Mouse (Mus musculus) WW6 (cell line): ENCODE measurements around the gene Best2.

ENCODE experiments used
- DNase-seq: peaks from one replicate; pipeline ENCODE4 v3.0.0-alpha.2; 2013; ENCODE audit warnings: low read depth, low spot score

Gene Best2

DNA sequence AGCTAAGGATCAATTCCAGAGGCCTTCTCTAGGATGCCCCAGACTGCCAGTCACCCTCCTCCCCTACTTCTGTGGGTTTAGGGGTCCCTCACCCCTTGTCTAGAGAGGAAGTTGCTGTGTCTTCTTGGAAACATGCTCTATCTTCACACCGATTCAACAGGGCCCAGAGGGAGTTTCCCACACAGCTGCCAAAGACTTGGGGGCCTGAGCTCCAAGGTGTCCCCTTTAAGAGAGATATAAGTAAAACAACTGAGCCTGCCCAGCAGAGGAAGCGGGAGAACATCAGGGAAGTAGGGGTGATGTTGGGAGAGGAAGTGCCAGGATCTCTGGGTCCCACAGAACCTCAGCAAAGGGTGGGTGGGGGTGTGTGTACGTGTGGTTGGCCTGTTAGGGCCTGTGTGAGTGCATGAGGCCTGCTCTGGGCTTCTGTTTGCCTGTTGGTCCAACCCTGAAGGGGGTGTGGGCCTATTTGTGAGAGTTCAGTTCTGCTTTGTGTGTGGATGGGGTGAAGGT lies 31.8 kb downstream of the Best2 start:
- DNase-seq: no peak

DNA sequence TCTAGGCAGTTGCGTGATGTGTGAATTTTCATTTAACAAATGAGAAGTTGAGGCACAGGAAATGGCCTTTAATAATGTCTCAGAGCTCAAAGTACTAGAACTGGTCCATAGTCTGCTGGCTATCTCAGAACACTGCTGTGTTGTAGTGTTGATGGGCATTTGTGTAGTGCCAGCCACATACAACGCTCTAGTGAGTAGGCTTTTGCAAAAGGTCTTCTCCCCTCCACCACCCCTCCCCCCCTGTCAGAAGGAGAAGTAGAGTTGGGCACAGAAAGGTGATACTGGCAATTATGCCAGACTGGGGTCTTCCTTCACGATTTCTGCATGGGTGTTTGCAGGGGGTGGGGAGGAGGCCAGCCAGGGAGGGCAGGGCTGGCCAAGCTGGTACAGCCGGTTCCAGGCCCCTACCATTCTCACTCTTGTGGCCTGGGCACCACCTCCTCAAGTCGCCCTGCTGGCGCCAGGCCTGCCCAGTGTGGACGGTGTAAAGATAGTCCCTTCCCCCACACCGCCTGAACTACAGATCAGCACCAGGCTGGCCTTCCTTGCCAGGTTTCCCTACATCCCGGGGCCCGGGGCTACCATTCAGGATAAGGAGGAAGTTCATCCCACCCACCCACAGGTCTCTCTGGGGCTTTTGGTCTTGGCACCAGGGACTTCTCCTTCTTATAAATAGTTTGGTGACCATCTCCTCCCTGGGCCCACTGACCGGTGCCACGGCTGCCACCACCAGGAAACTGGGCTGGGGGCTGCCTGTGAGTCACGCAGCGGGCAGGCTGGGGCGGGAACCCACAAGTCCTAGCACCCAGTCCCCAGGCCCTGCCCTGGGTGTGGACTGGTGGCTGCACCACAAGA lies 32.5 kb downstream of the Best2 start:
- no peak for DNase-seq

DNA sequence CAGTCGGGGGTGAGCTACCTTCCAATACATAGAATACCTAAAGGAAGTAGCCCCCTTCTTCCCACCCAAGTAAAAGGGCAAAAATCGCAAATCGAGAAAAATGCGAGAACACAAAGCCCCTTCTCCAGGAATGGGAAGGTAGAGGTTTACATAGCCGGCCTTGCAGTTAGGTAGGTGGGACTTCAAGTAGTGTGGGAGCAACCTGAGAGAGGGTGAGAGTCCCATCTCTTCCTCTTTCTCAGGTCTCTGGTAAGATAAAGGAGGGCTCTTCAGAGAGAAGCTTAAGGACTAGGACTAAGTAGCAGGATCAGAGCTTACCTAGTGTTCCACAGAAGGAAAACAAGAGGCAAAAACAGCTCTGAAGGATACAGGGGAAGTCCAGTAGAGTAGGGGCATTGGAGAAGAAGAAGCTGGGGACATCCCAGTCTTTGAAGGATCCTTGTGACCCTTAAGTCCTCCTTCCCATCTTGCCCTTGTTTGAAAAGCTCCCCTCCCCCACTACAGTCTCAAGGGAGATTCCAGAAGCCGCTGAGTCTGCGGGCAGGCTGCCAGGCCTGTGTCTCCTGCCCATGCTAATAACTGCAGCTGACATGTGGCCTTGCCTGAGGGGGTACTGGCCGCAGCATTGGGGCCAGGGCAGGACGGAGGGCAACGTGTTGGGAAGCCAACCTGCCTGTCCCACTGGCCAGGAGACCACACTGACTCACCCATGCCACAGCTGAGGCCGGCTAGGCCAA lies 33.5 kb downstream of the Best2 start:
- DNase-seq: no peak

DNA sequence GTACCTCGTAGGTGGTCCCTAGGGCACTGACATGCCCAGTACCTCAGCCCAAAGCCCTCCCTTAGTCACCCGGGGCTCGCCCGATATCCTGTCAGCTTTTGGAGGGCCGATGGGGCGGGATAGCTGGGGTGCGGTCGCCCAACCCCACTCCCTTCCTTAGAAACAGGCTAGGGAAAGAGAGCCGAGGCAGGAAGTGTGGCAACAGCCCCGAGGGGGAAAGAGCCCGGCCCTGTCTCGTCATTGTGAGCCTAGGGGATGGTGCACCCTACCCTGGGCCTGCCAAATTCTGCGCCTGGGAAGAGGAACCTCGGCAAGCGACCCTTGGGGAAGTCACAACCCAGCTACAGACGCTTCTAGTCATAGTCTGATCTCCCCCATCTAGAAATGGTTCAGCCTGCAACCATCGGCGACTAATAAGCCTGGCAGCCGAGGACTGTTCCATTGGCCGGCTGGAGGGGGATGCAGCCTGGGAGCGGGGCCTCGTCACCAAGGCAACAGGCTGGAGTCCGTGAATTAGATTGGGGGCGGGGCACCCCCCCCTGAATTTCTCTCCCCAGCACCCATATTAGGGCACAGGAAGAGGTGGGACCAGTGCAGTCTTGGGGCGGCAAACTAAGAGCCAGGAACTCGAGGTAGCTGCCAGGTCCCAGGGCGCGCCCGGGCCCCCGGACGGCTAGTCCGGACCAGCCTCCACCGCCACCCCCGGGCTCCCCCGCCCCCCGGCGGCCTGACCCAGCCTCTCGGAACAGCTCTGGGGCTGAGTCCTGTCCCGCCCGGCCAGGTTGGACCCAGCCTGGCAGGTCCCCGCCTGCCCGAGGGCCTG lies 34.5 kb downstream of the Best2 start:
- no peak for DNase-seq

DNA sequence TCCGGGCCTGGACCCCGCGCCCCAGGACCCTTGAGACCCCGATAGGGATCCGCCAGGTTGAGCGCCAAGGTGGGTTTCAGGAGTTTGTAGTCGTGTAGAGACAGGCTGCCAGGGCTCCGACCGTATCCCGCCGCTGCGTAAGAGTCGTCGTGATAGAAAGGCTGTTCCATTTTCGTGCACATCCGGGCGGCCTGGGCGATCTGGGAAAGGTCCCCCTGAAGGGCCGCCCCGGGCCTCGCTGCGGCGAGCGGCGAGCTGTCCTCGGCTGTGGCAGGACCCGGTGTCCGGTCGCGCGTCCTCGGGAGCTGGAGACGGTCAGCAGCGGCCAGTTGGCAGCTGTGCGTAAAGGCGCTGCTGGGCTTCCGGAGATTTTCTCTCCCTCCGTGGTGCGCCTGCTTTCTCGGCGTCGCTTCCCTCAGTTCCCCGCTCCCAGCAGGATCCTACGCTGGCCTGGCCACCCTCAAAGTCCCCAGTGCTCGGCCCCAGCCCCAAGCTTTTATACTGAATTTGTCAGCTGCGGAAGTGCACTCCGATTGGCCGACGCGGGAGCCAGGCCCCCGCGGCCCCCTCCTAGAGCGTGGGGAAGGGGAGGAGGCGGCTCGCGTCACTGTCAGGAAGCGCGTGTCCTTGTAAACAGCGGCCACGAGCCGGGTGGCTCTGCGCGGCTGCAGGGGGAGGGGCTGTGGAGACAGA lies 35.9 kb downstream of the Best2 start, which contains the start of gene Junb:
TSS of gene Junb (minus strand) at position 471 of the 693 bp plus-strand sequence.
- no peak for DNase-seq

DNA sequence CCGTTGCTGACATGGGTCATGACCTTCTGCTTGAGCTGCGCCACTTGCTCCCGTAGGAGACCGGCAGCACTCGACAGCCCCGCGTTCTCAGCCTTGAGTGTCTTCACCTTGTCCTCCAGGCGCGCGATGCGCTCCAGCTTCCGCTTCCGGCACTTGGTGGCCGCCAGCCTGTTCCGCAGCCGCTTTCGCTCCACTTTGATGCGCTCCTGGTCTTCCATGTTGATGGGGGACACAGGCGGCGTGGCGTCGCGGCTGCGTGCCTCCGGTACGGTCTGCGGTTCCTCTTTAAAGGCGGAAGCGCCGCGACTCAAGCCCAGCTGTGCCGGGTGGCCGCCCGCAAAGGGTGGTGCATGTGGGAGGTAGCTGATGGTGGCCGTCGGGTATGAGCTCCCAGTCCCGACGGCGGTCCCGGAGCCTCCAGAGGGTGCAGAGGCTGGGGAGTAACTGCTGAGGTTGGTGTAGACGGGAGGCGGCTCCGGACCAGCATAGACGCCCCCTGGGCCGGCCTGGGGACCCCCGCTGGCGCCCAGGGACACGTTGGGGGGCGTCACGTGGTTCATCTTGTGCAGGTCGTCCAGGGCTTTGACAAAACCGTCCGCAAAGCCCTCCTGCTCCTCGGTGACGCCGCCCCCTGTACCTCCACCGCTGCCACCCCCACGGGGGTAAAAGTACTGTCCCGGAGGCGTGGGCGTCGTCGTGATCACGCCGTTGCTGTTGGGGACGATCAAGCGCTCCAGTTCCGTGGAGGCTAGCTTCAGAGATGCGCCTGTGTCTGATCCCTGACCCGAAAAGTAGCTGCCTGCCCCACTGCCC lies 36.7 kb downstream of the Best2 start:
- DNase-seq: no peak

DNA sequence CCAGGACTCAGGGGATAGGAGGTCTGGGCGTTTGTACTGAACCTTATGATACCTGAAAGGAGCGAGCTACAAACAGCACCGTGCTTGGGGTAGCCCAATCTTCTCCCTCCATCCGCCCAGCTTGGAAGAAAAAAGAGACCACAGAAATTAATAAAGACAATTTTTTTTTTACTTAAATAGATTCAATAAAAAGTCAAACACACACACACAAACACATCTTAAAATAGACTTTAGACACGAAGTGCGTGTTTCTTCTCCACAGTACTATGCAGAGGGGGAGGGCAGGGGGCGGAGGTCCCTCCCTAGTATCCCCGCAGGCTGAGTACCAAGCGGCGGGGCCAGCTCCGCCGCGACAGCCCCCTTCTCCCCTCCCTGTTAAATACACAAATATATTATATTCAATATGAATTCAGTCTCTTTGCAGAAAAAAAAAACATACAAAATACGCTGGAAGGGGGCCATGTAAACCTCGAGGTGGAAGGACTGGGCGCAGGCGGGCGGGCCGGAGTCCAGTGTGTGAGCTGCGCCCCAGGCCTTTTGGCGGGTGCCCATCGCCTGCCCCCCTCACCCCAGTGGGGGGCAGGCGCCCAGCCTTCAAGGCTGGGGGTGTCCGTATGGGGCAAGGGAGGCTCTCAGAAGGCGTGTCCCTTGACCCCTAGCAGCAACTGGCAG lies 37.4 kb downstream of the Best2 start:
- DNase-seq: no peak

DNA sequence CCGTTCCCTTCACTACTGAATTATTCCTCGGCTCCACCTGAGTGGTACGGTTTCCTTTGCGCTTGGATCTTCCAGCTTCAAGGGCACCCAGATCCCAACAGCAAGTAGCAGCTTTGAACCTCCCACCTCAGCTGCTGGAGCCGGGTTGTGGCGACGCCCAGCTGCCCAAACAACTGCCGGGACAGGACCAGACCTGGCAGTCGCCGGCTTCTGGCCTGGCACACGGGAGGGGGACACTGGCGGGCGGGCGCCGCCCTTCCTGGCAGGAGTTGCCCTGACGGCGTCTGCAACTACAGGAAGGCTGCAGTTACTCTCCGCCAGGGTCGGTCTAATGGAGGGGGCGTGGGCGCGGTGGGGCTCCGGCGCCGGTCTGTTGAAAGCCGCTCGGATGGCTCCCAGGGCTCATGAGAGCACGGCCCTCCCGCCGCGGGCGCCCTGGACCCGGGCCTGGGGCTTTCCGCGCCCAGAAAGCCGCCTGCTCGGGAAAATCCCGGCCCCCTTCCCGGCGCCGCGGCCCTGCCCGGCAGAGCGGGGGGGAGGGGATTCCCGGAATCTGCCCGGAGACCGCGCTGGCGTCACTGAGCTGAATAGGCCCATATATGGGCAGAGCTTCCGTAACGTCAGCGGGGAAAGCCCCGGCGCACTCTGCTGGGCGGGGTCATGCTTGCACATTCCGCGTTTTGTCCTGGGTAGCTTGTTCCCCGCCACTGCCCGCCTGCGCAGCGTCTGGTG lies 38.1 kb downstream of the Best2 start:
- no peak for DNase-seq

DNA sequence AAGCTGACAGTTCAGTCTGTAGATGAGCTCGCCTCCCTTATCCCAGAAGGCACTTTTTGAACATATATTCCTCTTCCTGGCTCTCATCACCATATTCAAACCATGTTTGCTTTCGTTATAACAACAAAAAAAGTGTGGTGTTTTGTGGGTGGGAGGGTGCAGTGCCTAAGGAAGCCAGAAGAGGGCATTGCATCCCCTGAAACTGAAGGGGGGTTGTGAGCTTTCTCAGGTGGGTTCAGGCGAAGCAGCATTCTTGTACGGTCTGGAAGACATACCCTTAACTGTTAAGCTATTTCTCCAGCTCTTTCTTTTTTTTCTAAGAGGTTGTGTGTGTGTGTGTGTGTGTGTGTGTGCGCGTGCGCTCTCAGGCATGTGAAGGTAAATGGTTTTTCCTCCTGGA lies 38.9 kb downstream of the Best2 start:
- DNase-seq: no peak

DNA sequence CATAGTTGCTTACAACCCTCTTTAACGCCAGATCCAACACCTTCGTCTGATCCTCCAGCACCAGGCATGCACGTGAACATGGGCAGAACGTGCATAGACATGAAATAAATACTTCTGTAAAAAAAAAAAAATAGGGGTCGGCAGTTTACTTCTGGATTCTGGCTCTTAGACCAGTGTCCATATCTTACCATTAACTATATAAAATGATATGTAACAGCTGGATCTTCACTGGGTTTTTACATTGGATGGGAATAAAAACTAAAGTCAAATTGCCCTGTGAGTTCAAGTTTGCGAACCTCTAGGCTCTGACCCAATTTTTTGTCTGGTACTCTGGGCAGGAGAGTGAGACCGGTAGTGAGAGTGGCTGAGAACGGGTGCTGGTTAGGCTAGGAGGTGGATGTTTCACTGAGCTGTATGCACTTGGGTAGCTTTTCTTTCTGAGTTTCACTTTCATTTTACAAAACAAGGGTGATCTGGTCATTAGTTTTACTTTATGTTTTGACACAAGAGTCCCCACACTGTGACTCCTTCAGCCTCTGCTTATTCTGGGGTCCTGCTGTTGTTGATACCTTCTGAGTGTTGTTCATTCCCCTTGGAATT lies 39.7 kb downstream of the Best2 start:
- DNase-seq: no peak

DNA sequence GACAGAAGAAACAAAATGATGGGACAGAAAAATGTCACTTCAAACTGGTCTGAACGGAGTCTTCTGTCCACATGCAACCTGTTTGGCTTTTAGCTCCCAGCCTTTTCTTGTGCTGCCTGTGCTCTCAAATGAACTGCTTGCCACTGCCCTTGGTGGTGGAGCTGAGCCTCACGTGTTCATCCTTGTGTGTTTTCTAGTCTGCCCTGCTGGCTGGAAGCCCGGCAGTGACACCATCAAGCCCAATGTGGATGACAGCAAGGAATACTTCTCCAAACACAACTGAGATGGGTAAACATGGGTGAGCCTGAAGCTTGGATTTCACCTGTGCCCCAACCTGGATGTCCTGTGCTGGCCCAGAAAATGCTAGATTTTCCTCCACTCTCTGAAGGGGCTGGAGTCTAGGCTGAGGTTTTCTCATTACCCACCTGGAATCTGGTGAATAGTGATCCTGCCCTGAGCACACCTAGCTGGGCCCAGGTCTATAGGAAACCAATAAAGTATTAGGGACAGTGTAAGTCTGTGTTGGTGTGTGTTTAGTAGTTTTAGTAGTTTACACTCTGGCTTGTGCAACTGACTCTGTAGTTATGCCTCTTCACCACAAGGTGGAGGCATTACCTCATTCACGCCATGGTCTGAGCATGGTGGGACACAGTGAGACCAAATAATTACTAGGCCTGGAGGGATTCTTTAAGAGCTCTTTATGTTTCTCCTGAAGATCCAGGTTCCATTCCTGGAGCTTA lies 40.4 kb downstream of the Best2 start:
- DNase-seq: no peak

DNA sequence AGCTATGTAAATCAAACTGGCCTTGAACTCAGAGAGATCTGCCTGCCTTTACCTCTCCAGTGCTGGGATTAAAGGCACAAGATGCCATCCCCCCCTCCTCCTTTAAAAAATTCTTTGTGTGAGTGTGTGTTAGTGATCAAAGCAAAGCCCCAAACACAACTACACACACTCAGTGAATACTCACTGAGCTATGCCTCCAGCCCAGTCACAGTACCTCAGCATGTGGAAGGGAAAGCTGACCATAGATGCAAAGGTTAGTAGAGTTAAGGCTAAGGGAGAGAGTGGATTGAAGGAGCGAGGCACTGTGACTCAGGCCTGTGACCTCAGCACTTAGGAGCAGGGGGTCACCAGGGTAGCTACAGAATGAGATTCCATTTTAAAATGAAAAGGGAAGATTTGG lies 41.3 kb downstream of the Best2 start:
- DNase-seq: no peak

DNA sequence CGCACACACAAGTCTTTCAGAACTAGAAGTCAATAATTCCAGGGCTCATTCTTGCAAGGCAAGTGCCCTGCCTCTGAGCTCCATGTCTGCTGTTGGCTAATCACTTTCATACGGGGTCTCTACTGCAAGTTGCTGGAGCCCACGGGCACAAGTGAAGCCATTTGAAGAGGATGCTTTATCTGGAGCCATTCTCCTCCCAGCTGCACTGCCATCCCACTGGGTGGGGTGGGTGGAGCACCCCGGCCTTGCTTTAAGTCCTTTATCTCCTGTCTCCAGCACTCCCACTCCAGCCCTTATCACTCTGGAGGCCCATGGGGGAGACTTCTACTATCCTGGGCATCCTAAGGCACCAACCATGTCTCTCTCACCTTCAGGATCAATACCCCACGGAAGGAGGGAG lies 43.4 kb downstream of the Best2 start:
- DNase-seq: no peak

DNA sequence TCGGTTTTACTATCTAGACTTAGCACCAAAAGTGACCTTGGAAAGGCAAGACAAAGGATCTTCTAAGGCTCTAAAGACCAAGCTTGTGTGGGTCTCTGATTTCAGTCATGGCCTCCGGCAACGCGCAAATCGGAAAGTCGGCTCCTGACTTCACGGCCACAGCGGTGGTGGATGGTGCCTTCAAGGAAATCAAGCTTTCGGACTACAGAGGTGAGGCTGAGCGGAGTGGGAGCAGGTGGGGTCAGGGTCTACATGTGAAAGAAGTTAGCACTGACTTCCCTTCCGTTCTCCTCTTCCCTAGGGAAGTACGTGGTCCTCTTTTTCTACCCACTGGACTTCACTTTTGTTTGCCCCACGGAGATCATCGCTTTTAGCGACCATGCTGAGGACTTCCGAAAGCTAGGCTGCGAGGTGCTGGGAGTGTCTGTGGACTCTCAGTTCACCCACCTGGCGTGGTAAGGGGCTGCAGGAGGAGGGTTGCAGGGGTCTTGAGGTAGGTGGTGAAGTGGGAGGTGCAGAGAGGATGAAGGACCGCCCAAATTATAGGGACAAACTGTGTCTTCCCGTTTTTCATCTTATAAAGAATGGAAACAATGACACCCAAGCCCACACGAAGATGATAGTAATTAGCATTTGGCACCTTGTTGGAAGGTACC lies 44.1 kb downstream of the Best2 start:
- no peak for DNase-seq

DNA sequence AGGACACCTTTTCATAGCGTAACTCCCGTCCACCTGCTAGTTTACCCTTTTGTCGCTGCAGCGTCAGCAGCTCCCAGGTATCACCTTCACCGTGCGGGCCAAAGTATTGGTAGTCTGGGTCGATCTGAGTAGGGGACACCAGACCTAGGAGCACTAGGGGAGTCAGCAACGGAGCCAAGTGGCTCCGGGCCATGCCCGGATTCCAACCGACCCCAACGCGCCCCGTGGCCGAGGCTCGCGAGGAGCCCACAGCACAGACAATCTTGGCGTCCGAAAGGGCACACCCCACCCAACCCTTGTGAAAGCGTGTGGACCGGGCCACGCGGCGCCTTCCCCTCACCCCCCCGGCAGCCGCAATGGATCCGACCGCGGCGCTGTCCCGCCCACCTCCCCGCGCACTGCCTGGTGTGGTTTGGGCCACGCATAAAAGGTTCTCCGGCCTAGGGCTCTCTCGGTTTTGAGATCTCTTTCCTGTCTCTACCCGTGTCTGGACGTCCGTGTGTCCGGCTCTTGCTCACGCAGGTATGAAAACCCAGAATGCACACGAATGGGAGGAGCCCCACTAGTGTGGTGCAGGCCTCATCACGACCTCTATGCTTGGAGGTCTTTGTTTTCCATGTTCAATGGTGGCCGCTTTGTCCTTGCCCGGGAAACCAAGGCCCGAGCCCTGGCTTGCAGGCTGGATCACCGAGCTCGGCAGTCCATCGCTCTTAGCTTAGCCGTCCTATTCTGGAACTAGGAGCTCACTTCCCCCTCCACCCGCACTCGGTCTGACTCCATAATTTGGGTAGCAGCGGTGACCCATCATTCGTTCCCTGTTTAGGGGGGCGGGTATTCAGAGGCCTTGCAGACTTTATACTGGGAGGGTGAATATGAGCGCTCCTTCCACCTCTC lies 44.8 kb downstream of the Best2 start, which contains the start of the genes Gm49661, Prdx2 and Rnaseh2a:
TSS of gene Gm49661 (minus strand) at position 193 of the 894 bp plus-strand sequence.
TSS of gene Prdx2 (plus strand) at position 347 of the 894 bp plus-strand sequence.
TSS of gene Rnaseh2a (minus strand) at position 527 of the 894 bp plus-strand sequence.
- no peak for DNase-seq

DNA sequence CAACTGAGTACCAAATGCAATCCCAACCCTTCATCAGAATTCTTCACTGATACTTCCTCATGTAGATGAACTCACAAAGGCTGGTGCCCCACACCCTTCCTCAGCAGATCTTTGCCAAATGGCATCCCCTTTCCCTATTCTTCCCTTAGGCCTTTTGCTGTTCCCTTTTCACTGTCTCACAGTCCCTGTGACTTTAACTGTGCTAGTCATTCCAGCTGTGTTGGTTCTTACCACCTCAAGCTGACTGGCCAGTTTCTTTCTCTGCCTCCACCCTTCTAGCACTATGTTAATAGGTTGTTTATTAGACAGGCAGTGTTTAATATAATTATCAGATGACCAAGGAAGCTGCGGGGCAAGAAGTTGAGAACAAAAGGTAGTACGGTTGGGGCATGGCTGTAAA lies 45.7 kb downstream of the Best2 start:
- no peak for DNase-seq
